Mouse (Mus musculus): ENCODE measurements around the gene Zc2hc1c. TPM values are rescaled to one million over a fixed set of nuclear protein-coding genes. Genes with fewer than 3 reads are reported as not detected.

The Zc2hc1c gene
- 1.3 and 1.4 TPM in 2 replicates for polyA plus RNA-seq (2015; fragmentation: Nextera tagmentation; extraction: Ambion mirVana)

GRCm38 (mm10) chr12:85288486-85289156 is at the start of gene Zc2hc1c:
Zc2hc1c (plus strand) TSS chr12:85288591.

GRCm38 (mm10) chr12:85270319-85270718 is 18.1 kb upstream of the Zc2hc1c start, which contains the start of gene Mlh3:
Mlh3 (minus strand) TSS chr12:85270599.

DNA sequence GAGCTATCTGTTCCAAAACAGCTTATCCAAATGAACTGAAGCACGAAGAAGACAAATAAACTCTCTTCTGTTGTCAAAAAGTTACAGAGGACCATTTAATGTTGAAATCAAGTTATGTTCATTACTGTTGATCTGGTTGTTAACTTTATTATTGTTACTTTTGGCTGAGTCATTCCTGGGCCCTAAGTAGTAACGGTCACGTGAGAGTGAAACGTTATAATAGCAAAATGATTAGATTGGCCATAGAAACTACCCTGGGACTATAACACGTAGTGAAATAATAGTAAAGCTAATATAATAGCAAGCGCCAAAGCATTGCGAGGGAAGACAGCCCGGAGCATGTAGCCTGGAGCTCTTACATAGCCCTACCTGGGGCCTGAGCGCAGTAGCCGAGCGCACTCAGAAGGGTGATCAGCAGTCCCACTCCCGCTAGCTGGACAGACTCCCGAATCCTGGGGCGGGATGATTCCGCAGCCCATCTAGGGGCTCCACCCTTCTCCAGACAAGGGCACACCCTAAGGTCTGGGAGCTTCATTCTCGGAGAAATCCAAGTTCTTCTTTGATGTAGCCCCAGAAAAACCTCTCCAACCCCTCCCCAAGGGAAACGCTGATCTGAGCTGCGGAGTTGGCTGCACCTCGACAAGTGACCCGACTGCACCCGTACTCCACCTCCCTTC is 444 bp upstream of the Zc2hc1c start, which contains the start of gene Acyp1:
TSS of gene Acyp1 (minus strand) at position 630 of the 677 bp plus-strand sequence.

DNA sequence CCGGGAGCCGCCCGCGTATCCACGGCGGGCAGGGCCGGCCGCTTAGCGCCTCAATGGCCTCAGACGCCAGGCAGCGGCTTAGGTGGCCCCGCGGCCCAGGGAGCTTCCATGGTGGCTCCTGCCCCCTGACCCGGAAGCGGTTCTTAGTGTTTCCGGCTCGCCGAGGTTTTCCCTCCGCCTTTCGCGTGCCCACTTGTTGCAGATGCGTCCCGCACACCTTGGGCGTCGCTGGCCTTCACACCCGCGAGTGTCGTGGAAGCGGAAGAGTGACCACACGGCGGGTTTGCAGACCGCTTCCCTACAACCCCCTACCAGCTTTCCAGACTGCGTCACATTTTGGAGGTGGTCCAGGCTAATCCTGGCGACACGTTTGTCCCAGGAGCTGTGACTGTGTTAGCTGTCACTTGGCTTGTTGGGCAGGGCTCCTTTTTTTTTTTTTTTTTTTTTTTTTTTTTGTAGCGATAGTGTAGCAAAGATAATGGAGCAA is 50.9 kb downstream of the Zc2hc1c start, which contains the start of gene Nek9:
TSS of gene Nek9 (minus strand) at position 120 of the 487 bp plus-strand sequence.

Small RNA genes within 50 kb of the gene (microRNA-seq; reads per million reads assigned to microRNA genes)
- gene Mir6938 = not detected

Other genes with a start within 250 kb of the Zc2hc1c start
- 2.4 and 3.4 TPM in 2 replicates for gene Prox2, start 177.8 kb upstream of the Zc2hc1c start, polyA plus RNA-seq (2015; fragmentation: Nextera tagmentation; extraction: Ambion mirVana)
- 92.6 and 93.3 TPM in 2 replicates for gene Dlst, start 177.8 kb upstream of the Zc2hc1c start, polyA plus RNA-seq (2015; fragmentation: Nextera tagmentation; extraction: Ambion mirVana)
- 0.31 and 0.35 TPM in 2 replicates for gene Rps6kl1, start 137.3 kb upstream of the Zc2hc1c start, polyA plus RNA-seq (2015; fragmentation: Nextera tagmentation; extraction: Ambion mirVana)
- gene Pgf, start 110.8 kb upstream of the Zc2hc1c start, polyA plus RNA-seq (2015; fragmentation: Nextera tagmentation; extraction: Ambion mirVana) = 6.5 and 6.8 TPM in 2 replicates
- gene Eif2b2, start 69.1 kb upstream of the Zc2hc1c start, polyA plus RNA-seq (2015; fragmentation: Nextera tagmentation; extraction: Ambion mirVana) = 48.3 and 54.9 TPM in 2 replicates
- gene Mlh3, start 18.0 kb upstream of the Zc2hc1c start, polyA plus RNA-seq (2015; fragmentation: Nextera tagmentation; extraction: Ambion mirVana) = 4.0 and 4.8 TPM in 2 replicates
- 47.3 and 47.6 TPM in 2 replicates for gene Acyp1, start 153 bp upstream of the Zc2hc1c start, polyA plus RNA-seq (2015; fragmentation: Nextera tagmentation; extraction: Ambion mirVana)
- 14.5 and 15.1 TPM in 2 replicates for gene Nek9, start 50.8 kb downstream of the Zc2hc1c start, polyA plus RNA-seq (2015; fragmentation: Nextera tagmentation; extraction: Ambion mirVana)
- gene Tmed10, start 86.3 kb downstream of the Zc2hc1c start, polyA plus RNA-seq (2015; fragmentation: Nextera tagmentation; extraction: Ambion mirVana) = 264 and 282 TPM in 2 replicates
- 21.9 and 33.2 TPM in 2 replicates for gene Fos, start 185.3 kb downstream of the Zc2hc1c start, polyA plus RNA-seq (2015; fragmentation: Nextera tagmentation; extraction: Ambion mirVana)